Mouse (Mus musculus) activated CD4-positive, CD25-positive, alpha-beta regulatory T cell, adult 4 months (primary cell): ENCODE results near the gene Vmn1r89. TPM values are rescaled to one million over a fixed set of nuclear protein-coding genes. Genes with fewer than 3 reads are reported as not detected.

Experiments
- ATAC-seq: one replicate; pipeline ENCODE4 v1.8.0; 2017
- polyA plus RNA-seq, 2 experiments: library from polyadenylated mRNA; unstranded; fragments of 100-300 nt; shearing (Covaris generic); gene quantifications; one replicate each; pipeline ENCODE4 v1.2.1; 2017

The Vmn1r89 gene
- not detected for polyA plus RNA-seq

DNA sequence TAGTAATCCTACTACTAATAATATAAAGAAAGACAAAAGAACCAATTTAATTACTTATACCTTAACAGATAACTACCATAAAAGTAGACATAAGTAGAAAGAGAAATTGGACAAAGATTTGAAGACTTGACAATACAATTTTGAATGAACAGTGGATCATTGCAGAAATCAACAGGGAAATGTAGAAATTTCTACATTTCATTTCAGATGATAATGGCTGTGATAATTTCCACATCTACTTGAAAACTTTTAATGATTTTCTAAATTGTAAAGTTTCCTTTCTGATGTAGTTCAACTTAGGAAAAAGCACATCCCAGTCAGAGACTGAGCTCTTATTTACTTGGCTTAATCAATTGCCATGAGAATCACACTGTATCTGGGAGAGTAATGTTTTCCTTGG is at the start of gene Vmn1r89:
Vmn1r89 (plus strand) TSS at position 301 of the 400 bp plus-strand sequence.
- no peak for ATAC-seq

DNA sequence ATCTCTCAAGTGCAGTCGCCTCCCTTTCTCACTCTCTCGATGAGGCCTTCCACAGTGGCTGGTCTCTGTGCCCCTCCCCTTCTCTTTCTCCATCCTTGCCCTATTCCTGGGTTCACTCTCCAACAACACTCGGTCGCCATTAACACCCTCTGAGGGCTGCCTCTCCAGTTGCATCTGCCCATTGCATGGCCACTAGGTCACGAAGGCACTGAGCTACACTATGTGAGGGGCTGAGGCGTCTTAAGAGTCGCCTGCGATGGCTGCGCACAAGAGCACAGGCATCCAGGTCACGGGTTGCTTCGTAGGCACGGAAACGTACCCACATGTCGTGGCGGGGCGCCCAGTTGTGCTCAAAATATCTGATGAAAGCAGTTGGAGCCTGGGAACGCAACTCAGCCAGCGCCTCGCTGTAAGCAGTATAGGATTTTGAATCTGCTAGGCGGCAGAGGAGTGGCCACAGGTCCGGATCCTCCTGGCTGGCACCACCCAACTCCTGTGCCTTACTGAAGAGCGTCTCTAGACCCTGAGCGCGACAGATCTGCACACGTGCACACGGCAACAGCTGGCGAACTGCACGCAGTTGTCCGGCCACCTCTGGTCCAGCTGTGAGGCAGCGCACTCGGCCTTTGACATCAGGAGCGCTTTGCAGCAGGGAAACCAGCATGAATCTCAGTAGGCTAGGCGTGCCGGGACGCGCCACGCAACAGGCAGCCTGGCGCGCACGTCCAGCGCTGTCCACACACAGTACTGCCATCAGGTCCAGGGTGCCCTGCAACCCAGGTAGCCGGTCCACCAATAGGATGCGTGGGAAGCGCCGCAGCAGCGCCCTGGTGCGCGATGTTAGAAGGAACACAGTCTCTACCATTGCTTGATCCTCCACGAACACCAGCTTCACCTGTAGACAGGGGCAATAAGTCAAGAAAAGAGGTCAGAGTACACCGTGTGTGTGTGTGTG is 48.2 kb downstream of the Vmn1r89 start:
- ATAC-seq = no peak

DNA sequence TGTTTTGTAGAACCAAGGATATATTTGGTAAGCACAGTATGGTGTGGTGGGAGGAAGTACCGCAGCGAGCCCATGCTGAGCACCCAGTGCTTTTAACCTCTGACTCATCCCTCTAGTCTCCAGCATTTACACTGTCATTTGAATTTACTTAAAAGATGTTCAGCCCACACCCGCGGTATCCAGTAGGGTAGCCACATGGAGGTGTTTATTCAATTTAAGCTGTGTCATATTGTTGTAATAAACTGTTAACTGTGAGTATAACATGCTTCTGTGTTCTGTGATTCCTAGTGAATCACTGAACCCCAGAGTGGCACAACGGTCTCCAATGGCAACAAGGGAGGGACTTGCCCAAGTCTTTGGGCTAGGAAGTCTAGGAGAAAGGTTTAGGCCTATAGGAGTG is 51.0 kb downstream of the Vmn1r89 start:
- ATAC-seq = no peak

DNA sequence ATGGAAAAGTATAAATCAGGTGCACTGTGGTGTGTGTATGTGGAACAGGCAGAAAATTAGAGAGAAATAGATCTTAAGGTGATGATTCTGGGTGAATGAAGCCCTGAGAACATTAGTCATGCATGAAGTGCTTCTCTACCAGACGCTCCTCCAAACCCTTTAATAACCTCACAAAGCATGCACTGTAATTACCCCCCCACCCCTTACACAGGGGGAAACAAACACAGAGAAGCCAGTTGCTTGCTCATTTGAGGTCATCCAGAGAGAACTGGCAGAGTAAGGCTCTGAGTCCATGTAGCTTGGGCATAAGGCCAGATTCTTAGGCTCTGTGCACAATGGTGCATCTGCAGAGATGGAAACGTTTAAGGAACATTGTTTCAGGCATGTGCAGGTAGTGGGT is 51.6 kb downstream of the Vmn1r89 start:
- ATAC-seq = no peak

DNA sequence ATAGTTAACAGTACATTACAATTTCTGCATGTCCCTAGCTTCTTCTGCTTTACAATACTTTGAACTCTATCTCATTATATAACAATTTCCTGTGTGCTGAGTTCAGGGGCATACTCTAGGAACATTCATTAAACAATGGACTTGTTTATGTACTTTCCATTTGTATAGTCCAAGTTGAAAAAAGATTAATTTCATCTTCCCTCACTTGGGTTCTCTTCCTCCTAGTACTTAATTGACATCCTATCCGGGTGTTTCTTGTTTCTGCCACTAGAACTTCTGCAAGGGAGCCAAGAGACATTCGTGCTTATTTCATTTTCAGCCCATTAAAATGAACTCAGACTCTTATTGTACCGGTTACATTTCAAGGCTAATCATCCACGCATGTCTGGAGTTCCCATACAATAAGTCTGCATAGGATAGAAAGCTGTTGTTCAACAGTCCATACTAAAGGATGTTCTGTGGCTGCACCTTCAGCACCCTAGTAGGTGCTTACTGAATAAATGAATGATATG is 56.0 kb downstream of the Vmn1r89 start:
- no peak for ATAC-seq

DNA sequence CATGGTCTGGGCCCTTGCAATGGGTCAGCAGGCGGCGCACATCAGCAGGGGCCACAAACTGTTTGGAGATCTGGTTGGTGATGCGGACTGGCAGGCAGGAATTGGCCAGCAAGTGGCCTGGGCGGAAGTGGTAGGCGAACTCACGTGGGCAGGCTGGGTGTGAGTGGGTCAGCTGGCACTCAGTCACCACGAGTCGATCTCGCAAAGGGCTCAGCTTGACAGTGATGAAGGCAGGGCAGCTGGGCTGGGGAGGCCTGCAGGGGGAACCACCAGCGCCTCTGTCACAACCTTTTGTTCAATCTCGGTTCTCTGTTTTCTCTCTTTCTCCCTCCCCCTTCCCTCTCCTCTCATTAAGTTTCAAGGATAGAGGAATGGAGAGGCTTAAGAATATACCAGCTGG is 56.6 kb downstream of the Vmn1r89 start:
- ATAC-seq = no peak

Other genes with a start within 250 kb of the Vmn1r89 start
- 1 to 10 TPM; 2.4 to 3.4 TPM for gene Zfp324, start 247.2 kb upstream of the Vmn1r89 start, polyA plus RNA-seq
- gene Zfp446, start 235.2 kb upstream of the Vmn1r89 start, polyA plus RNA-seq = 1 to 10 TPM; 2.6 to 3.3 TPM
- under 1 TPM in 1 of 2 experiments, not detected in 1; 0.29 TPM for gene Slc27a5, start 214.8 kb upstream of the Vmn1r89 start, polyA plus RNA-seq
- gene Trim28, start 213.9 kb upstream of the Vmn1r89 start, polyA plus RNA-seq = 10 to 100 TPM; 45.5 to 59.4 TPM
- 1 to 10 TPM; 4.6 to 7.0 TPM for gene Zbtb45, start 203.0 kb upstream of the Vmn1r89 start, polyA plus RNA-seq
- gene Chmp2a, start 178.2 kb upstream of the Vmn1r89 start, polyA plus RNA-seq = 100 to 1,000 TPM; 300 to 349 TPM
- gene Ube2m, start 174.7 kb upstream of the Vmn1r89 start, polyA plus RNA-seq = 10 to 100 TPM; 15.3 to 16.9 TPM
- gene Mzf1, start 158.3 kb upstream of the Vmn1r89 start, polyA plus RNA-seq = under 1 TPM; 0.45 to 0.46 TPM
- under 1 TPM in 1 of 2 experiments, not detected in 1; 0.08 TPM for gene Vmn1r85, start 117.8 kb upstream of the Vmn1r89 start, polyA plus RNA-seq
- not detected for gene Vmn1r86, start 93.1 kb upstream of the Vmn1r89 start, polyA plus RNA-seq
- gene Vmn1r87, start 72.9 kb upstream of the Vmn1r89 start, polyA plus RNA-seq = under 1 TPM in 1 of 2 experiments, not detected in 1; 0.25 TPM
- under 1 TPM in 1 of 2 experiments, not detected in 1; 0.15 TPM for gene Vmn1r88, start 53.5 kb upstream of the Vmn1r89 start, polyA plus RNA-seq
- gene Lig1, start 64.3 kb downstream of the Vmn1r89 start, polyA plus RNA-seq = 10 to 100 TPM; 39.0 to 50.7 TPM
- gene Zswim9, start 65.7 kb downstream of the Vmn1r89 start, polyA plus RNA-seq = 1 to 10 TPM; 1.9 to 2.2 TPM
- under 1 TPM; 0.41 to 0.61 TPM for gene Pla2g4c, start 111.6 kb downstream of the Vmn1r89 start, polyA plus RNA-seq
- not detected for gene Cabp5, start 185.1 kb downstream of the Vmn1r89 start, polyA plus RNA-seq
- not detected for gene Bsph1, start 237.8 kb downstream of the Vmn1r89 start, polyA plus RNA-seq